8 mouse cellular contexts compared by ENCODE assay signal in genomic region chr2:51066423-51066831, GRCm38 (mm10).
A peak's percentile ranks its signal among the peaks of the same experiment; 100 is the strongest.
DNase-seq lines count a peak whose midpoint lies in the region; ATAC-seq and TF ChIP-seq lines count a peak whose summit lies in the region.

No protein-coding gene starts in this region.

- ATAC-seq in frontal cortex, adult (ENCODE audit: low TSS enrichment), result peak; percentile 91

- no peak for TF ChIP-seq CTCF in left cerebral cortex, adult 2 months (IDR thresholded peaks at IDR 0.05)

- no peaks in the 10 kb centered on the region for H3K36me3 ChIP-seq in midbrain, embryonic 10.5 days

- H3K4me3 ChIP-seq in left cerebral cortex, adult 2 months, result no peak overlapping the region
- H3K4me3 ChIP-seq in midbrain, embryonic 10.5 days, result peak overlapping the region; percentile 28; the same call in 1 of the 2 replicates

- intact Hi-C loops in left cerebral cortex, postnatal 10 days (cut with DNase I), result no loop called here
- intact Hi-C loops in left cerebral cortex, adult 2 months (cut with DNase I), result no loop called here

- no peaks in the 10 kb centered on the region for H3K9me3 ChIP-seq in midbrain, embryonic 10.5 days (replicated peaks)

- H3K27me3 ChIP-seq in midbrain, embryonic 10.5 days (ENCODE audit: low read depth, poor library complexity, severe bottlenecking), result no peaks in the 10 kb centered on the region

- H3K27ac ChIP-seq in left cerebral cortex, adult 2 months, result no peak overlapping the region
- peak overlapping the region; percentile 89 for H3K27ac ChIP-seq in midbrain, embryonic 10.5 days (replicated peaks)

- DNase-seq in left cerebral cortex, postnatal 10 days (ENCODE audit: extremely low spot score in 1 of 2, low spot score in 2 of 2), result peak; percentile 18 to 20
- DNase-seq in left cerebral cortex, adult 2 months (ENCODE audit: extremely low spot score in 1 of 2, low spot score in 2 of 2), result no peak
- peak; percentile 85 for DNase-seq in midbrain, embryonic 10.5 days (ENCODE audit: low spot score)
- DNase-seq in telencephalon, adult 2 months (ENCODE audit: low read depth, low spot score), result peak; percentile 32
- DNase-seq in ovary, adult 18-20 months (ENCODE audit: low spot score), result no peak
- no peak for DNase-seq in thymus, postnatal 14 days
- no peak for DNase-seq in testis, postnatal 10 days (ENCODE audit: low spot score)

- 31% methylated on average over 11 of the region's 11 CpGs for WGBS in midbrain, embryonic 10.5 days

- H3K4me1 ChIP-seq in midbrain, embryonic 10.5 days, result peaks cover 51% of the 10 kb centered on the region

Comparison
In these comparisons a context has a peak if more than half of its experiments do, and no peak if none do; other contexts are left out.
1. DNase-seq: peak in left cerebral cortex, postnatal 10 days (2 of 2), midbrain, embryonic 10.5 days (single experiment) and telencephalon, adult 2 months (single experiment); none in left cerebral cortex, adult 2 months (0 of 2), ovary, adult 18-20 months (single experiment), thymus, postnatal 14 days (single experiment) and testis, postnatal 10 days (single experiment).